Mouse (Mus musculus): ENCODE data around the gene Hist1h2ao. TPM values are rescaled to one million over a fixed set of nuclear protein-coding genes. Genes with fewer than 3 reads are reported as not detected.
A peak's percentile ranks its signal among the peaks of the same experiment; 100 is the strongest.
"Not testable (repeated sequence)": the region's sequence is repeated elsewhere in the genome, so short reads cannot be mapped to it uniquely, and the experiment has no call there.

Gene Hist1h2ao
- total RNA-seq (2021): 10 to 100 TPM; 24.0 to 56.4 TPM
- long read RNA-seq, experiment 1, transcript Hist1h2ao-201 (1 exons, 480 nt): major isoform, 21 of 21 reads
- long read RNA-seq, experiment 1, partial matches to known transcripts: 0 of 21 reads
- long read RNA-seq, experiment 1, other reads (novel, unspliced or antisense): 0 of 21 reads
- long read RNA-seq, experiment 2, transcript Hist1h2ao-201 (1 exons, 480 nt): major isoform, 6 of 6 reads
- long read RNA-seq, experiment 2, partial matches to known transcripts: 0 of 6 reads
- long read RNA-seq, experiment 2, other reads (novel, unspliced or antisense): 0 of 6 reads

DNA sequence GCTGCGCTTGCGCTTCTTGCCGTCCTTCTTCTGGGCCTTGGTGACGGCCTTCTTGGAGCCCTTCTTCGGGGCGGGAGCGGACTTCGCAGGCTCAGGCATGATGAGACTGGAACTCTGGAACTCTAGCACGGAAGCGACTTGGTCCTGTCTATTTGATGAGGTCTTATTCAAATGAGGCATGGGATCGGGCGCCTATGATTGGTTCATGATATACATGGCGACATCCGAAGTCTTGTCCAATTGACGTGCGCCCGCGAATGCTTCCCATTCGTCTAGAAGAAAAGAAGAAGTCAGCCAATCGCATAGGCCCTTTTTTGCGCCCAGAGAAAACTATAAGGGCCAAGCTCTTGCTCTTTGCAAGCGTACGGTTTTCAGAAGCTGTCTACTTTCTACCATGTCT is at the start of gene Hist1h2ao, which contains the start of gene Hist1h2bq:
Gene Hist1h2ao, plus strand, starts transcription at position 393 of the 400 bp plus-strand sequence.
Gene Hist1h2bq, minus strand, starts transcription at position 125 of the 400 bp plus-strand sequence.
- not testable (repeated sequence) for DNase-seq

DNA sequence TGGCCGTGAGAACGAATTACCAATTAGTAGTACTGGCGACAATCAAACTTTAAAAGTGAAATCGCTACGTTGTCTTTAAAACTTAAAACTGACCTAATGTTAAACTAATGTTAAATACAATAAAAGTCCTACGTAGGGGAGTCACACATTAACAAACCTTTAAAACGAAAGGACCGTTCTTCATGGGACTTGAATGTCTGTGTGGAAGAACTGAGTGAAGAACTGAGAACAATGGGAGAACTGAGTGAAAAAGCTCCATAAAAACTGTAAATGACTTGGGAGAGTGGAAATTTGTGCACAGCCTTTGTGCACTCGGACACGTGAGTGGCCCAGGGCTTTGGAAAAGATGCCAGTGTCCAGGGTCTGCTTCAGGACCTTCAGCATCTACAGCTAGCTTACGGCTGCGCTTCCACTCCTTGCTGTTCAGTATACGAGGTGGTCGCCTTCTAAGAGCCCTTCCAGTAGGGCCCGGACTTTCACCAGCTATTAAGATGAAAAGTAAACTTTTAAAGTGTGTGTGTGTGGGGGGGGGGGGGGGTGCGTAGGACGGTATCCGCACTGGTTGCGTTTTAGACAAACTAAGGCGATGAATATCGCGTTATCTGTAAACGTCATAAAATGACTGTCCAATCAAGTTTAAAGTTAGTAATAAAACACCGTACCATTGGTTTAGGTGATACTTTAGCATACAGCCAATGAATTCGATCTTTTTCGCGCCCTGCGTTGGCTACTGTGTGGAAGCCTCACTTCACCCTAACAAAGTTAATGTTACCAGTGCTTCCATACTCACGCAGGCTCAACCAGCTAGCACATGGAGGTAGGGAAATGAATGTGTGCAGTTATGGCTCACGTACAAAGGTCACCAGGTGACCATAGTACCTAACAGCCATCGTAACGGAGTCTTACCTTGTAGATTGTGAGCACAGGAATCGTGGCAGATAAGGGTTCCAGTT is 31.2 kb upstream of the Hist1h2ao start:
- peak; percentile 68 to 76 for DNase-seq

DNA sequence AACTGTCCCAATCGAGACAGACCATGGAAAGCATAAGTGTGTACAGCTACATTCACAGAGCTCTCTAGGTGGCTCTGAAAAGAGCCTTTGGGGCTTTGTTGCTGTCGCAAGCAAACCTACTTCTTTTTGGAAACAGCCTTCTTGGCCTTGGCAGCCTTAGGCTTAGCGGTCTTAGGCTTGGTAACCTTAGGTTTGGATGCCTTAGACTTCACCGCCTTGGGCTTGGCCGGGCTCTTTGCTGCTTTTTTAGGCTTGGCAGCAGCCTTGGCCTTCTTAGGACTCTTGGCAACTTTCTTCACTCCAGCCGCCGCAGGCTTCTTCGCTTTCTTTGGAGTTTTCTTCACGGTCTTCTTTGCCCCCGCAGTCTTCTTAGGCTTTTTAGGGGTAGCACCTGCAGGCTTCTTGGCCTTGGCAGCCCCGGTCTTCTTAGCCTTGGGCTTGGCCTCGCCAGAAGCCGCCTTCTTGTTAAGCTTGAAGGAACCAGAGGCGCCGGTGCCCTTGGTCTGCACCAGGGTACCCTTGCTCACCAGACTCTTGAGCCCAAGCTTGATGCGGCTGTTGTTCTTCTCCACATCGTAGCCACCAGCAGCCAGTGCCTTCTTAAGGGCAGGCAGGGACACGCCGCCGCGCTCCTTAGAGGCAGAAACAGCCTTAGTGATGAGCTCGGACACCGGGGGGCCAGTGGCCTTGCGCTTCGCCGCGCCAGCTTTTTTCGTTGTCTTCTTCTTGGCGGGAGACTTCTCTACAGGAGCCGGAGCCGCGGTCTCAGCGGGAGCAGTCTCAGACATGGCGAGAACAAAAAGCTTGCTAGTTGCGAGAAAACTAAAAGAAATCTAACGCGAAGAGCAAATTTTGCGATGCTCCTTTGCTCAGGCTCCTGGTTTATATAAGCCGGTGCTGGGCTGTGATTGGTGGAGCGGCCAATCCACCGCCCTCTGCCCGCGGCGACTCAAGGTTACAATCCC is 30.2 kb upstream of the Hist1h2ao start, which contains the start of gene Hist1h1b:
Gene Hist1h1b, minus strand, starts transcription at position 859 of the 965 bp plus-strand sequence.
- peak; percentile 78 to 83 for DNase-seq

DNA sequence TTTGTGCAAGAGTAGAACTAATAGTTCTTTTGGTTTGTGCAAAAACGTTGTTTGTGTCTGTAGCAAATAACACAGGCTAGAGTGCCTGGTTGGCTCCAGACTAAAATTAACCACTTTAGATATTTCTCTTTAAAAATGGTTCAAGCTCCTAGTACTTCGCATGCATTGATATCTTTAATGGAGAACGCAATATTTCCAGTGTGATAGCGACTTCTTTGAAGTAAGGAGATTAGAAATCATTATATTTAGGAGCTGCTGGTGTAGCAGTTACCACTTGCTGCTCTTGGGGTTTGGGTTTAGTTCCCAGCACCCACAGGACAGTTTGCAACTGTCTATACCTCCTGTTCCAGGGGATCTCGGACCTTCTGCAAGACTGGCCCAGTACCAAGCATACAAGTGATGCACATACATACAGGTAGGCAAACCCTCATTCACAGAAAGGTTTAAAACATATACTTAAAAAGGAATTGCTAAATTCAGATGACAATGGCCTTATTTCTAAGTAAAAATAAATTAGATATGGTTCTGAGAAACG is 29.2 kb upstream of the Hist1h2ao start:
- DNase-seq: no peak

DNA sequence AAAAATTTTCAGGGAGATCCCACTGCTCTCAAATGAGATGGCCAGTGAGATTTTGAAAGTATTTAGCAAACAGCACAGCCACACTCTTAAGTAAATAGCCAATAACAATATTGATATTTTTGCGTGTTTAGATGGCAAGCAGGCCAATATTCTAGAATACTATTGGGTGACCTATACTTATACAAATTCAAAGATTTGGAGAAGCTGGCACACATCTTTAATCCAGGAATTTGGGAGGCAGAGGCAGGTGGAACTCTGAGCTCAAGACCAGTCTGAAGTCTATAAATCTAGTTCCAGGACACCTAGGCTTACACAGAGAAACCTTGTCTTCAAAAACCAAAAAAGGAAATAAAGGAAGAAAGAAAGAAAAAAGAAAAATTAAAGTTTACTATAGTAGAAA is 28.6 kb upstream of the Hist1h2ao start:
- no peak for DNase-seq

DNA sequence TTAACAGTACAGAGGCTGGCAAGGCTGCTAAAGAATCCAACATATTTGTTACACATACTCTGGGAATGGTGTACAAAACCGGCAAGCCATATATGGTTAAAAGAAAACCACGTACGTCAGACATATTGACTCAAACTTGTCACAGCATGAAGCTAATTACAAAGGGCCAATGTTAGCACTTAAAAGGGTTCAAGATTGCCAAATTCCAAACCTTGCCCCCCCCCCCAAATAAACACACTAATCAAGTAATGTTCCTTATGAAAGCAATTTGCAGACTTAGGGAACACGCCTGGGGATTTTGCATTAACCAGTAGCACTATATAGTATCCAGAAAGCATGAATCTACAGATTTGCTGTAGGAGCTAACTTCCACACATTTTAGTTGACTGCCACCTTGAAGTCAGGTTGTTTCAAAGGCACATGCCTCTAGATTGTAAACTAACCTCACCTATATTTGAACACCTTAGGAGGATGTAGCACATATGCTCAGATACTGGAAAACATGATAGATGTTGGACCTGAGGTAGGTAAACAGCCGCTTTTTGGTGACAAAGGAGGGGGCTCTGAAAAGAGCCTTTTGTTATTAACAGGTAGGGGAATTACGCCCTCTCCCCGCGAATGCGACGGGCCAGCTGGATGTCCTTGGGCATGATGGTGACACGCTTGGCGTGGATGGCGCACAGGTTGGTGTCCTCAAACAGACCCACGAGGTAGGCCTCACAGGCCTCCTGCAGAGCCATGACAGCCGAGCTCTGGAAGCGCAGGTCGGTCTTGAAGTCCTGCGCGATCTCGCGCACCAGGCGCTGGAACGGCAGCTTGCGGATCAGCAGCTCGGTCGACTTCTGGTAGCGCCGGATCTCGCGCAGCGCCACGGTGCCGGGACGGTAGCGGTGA is 27.7 kb upstream of the Hist1h2ao start:
- not testable (repeated sequence) for DNase-seq

DNA sequence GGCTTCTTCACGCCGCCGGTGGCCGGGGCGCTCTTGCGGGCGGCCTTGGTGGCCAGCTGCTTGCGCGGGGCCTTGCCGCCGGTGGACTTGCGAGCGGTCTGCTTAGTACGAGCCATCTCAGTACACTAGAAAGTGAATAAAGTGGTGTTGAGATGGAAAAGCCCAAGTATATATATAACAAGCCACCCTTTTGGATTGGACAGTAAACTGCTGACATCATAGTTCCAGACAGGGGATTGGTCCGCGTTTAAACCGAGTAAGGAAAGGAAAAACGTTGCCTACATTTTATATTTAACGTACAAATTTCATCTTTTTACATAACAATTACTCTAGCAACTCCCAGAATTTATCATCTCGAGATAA is 27.0 kb upstream of the Hist1h2ao start, which contains the start of gene Hist1h3i:
Gene Hist1h3i, minus strand, starts transcription at position 116 of the 363 bp plus-strand sequence.
- DNase-seq: peak; percentile 42 to 58

DNA sequence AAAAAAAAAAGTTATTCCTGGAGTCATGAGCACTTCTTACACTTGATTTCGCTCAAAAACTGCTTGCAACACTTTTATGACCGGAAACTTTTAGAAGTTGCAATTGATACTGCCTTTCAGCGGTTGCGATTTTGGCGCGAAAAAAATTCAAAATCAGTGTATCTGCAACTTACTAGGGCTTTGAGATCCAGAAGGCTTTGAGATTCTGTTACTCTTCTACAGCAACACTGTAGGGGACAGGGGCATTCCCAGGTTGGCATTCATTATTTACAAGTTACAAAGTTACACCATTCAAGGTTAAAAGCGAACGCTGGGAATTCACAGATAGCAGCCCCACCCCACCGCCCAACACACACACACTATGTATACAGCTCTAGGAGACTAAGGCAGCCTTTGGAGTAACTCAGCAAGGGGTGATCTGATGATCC is 26.5 kb upstream of the Hist1h2ao start:
- DNase-seq: peak in 1 of 2 experiments; percentile 30

DNA sequence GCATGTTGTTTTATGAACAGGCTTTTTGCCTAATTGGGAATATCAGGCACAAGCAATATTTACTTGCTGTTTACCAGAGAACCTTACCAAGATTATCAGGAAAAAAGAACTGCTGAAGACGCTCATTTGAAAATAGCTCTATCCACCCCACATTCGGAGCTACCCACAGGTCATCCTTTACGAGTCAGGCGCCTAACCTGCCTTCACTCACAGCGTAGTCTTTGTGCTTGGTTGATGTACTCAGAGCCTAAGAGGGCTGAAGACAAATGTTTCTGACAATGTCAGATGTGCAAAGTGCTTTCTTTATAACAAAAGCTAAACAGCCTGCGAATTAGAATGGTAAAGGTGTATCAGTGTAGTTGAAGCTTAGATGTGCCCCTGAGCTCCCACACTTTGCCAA is 26.0 kb upstream of the Hist1h2ao start:
- DNase-seq: no peak

DNA sequence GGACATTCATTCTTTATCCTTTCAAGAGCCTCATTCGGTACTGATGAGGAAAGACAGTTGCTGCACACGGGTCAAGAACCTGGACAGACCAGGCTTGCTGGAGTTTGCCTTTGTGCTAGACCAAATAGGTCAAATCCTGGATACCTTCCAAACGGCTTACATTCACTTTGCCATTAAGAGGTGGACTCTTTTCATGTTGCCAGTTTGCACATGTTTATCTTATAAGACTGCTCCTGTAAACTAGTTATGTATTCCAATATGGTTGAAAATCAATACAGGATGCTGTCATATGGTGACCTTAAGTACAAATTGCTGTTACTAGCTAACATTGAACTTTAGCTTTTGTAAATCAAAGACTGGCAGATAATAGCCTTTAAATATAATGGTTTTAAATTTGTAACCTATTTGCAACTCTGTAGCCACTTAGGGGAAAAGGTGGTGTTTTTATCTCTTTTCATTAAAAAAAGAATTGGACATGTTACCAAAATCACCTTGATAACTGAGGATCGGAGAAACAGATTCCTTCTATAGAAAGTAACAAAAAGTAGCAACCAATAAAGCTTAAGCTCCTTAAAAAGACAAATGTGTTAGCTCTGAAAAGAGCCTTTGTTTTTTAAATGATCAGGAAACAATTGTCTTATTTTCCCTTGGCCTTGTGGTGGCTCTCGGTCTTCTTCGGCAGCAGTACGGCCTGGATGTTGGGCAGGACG is 23.9 kb upstream of the Hist1h2ao start:
- no peak for DNase-seq

DNA sequence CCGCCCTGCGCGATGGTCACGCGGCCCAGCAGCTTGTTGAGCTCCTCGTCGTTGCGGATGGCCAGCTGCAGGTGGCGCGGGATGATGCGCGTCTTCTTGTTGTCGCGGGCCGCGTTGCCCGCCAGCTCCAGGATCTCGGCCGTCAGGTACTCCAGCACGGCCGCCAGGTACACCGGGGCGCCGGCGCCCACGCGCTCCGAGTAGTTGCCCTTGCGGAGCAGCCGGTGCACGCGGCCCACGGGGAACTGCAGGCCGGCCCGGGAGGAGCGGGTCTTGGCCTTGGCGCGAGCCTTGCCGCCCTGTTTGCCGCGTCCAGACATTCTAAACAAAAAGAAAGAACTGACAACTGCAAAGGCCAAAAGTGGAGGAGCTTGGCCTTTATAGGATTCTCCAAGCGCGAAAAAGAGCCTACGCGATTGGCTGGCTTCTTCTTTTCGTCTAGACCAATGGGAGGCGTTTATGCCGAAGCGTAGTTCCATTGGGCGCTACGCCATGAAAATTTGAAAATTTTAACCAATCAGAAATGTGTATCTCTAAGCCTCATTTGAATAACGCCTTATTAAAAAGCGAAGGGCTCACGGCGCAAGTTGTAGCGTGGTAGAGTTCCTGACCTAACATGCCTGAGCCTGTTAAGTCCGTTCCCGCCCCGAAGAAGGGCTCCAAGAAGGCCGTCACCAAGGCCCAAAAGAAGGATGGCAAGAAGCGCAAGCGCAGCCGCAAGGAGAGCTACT is 23.2 kb upstream of the Hist1h2ao start, which contains the start of the genes Hist1h2an and Hist1h2bp:
Gene Hist1h2an, minus strand, starts transcription at position 320 of the 731 bp plus-strand sequence.
Gene Hist1h2bp, plus strand, starts transcription at position 563 of the 731 bp plus-strand sequence.
- DNase-seq: peak; percentile 82

DNA sequence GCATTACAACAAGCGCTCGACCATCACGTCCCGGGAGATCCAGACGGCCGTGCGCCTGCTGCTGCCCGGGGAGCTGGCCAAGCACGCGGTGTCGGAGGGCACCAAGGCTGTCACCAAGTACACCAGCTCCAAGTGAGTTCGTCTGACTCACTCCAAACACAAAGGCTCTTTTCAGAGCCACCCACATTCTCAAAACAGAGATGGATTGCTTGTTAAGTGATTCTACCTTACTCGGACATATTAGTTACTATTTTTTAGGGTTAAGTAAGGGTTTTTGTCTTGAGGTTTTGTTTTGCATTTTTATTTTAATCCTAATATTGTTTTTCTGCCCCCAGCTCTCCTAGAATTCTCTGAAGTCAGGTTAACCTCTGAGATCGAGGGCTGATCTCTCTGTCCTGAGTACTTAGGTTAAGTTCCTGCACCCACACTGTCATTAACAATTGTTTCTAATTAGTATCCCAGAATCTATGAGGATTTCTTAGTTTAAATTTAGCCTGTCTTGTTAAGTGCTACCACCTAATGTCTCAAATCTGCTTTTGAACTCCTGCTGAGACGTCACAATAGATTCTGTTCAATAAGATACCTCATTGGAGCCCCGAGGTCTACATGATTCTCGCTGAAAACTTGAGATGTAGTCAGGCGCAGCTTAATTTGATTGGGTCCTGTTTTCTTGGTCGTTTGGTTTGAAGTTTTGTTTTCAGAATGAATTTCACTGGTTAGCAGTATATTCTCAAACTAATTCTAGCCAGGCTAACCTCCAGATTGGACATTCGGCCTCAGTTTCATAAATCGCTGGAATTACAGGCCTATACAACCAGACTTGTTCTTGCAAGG is 22.3 kb upstream of the Hist1h2ao start:
- no peak for DNase-seq

DNA sequence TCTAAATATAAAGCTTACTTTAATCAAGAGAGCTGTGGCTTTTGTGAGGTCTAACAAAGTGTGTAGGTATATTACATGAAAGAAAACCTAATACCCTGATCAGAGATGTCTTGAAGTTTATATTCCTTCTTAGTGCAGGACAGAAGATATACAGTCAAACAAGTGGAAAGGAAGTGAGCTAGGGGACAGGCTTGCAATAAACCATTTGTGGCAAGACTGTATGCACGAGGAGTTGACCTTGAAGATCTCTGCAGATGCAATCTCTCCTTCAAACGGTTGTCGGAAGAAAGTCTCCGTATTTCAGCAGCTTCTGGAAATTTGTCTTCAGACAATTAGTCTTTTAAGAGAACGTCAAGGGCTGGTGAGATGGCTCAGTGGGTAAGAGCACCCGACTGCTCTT is 20.3 kb upstream of the Hist1h2ao start:
- DNase-seq: no peak

DNA sequence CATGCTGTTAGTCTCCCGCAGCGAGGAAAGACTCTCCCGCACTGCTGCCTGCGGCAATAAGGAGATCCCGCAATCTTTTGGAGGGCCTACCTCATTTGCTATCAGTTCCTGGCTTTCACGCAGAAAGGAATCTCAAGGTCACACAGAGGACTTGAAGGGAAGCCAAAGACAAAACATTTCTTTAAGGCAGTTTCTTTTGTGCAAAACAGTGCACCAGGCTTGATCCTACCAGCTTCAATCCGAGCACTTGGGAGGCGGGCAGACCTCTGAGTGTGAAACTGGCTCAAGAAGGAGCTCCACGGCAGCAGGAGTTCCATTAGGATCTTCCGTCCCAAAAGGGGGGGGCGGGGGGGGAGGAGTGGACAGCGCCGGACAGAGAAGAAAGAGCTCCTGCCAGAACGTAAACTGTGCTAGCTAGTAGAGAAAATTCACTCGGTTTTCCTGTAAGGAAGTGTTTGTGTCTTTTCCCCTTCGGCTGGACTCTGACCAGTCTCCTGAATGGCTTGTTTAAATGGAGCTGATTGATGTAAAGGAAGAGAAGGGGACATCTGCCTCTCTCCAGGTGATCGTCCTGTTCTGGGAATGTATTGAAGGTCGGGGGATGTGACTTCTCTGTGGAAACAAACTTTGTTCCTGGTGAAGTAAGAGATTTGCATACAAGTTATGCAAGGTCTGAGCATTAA is 19.5 kb upstream of the Hist1h2ao start:
- DNase-seq: peak in 1 of 2 experiments; percentile 12

DNA sequence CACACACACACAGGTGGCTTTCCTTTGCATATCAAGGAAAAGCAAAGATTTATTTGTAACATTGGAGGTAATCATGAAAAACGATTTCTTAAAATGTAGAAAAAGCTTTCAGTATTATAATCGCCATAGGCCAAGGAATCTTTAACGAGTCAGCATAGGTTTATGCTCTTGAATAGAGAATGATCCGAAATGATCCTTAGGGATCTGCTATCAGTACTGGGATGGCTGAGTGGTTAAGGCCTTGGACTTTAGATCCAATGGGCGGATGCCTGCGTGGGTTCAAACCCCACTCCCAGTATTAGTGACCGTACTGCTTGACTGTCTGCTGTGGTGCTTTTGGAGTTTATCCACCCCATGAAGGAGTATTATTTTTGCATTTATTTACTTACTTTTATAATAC is 14.7 kb upstream of the Hist1h2ao start:
- DNase-seq: no peak

DNA sequence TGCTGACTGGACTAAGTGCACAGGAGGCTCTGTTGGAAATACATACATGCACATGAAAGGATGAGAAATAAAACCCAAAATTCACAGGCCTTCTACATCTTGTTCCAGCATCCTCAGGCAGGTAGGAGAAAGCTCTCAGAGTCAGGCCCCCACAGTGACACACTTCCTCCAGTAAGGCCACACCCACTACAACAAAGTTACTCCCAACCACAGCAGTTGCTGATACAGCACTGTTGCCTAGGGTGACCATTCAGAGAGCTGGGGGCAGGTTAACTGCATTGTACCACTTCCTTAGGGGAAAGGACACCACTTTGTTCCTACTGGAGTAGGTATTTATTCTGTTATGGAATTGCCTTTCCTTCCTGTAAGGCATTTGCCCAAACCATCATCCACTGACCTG is 13.1 kb upstream of the Hist1h2ao start:
- DNase-seq: not testable (repeated sequence)

DNA sequence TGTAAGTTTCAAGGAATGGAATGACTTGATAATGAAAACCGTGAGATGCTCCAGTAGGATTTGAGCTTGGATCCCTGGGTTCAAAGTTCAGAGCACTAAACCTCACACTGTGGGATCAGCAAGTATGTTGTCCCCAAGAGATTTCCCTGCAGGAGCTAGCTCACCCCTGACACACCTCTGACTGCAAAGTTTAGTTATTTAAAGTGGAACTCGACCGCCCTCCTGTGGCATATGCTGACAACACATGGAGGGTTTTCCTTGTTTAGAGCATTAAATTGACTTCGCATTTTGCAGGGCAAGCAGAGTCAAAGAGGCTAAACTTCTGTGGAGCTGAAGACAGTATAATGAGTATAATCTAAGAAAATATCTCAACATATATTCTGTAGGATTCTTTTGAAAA is 7.2 kb upstream of the Hist1h2ao start:
- DNase-seq: not testable (repeated sequence)
